Mouse (Mus musculus): Measurements from ENCODE around the gene Dusp21. TPM values are rescaled to one million over a fixed set of nuclear protein-coding genes. Genes with fewer than 3 reads are reported as not detected.

Gene Dusp21
- not detected for polyA plus RNA-seq (2017; shearing (Covaris generic))

GRCm38 (mm10) chrX:18145557-18145956 lies at the start of gene Dusp21:
Gene Dusp21 (plus strand): TSS chrX:18145857.

DNA sequence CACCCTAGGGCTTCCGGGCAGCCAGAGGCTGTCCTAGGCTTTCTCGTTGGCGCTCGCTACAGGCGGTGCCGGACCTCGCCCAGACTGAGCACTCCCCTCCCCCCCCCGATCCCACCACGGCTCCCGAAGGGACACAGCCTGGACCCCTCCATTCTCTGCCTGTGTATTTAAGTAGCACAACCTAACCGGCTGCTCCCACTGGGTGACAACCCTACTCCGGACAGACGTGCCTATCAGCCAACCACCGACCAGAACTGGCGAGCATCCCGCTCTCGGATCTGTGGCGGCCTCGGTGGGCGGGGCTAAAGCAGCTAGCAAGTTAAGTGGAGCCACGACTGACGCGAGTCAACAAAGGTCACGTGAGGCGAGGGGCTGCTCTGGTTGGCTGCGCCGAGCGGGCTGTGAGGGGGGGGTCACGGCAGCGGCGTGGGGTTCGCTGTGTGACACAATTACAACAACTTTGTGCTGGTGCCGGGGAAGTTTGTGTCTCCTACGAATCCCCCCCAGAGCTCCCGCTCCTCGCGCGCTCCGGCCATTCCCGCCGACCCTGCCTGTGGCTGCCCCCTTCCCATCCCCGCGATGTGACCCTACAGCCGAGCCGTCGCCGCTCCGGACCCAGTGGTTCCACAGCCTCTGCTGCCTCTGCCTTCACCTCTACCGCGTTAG lies 16.7 kb downstream of the Dusp21 start, which contains the start of gene Kdm6a:
TSS of gene Kdm6a (plus strand) at position 384 of the 666 bp plus-strand sequence.

Other genes starting within 250 kb of the Dusp21 start
- 10 to 100 TPM; 43.1 to 46.6 TPM for gene Kdm6a, start 16.7 kb downstream of the Dusp21 start, polyA plus RNA-seq (2017; shearing (Covaris generic))